Mouse (Mus musculus): ENCODE data around the gene Kif24. TPM values are rescaled to one million over a fixed set of nuclear protein-coding genes. Genes with fewer than 3 reads are reported as not detected.

The Kif24 gene
- total RNA-seq (2014; rRNA removed) (0.37 and 0.94 TPM in 2 replicates), polyA plus RNA-seq (2012; rRNA removed) (0.27 and 0.43 TPM in 2 replicates)

- DNase-seq (ENCODE audit: extremely low read depth, low read depth, low spot score): peak; percentile 97
- under 1% methylated on average over 70 of the region's 70 CpGs for WGBS
- H3K36me3 ChIP-seq (ENCODE audit: control insufficient read depth, insufficient read depth, low read length): no peaks in the 10 kb centered on the region
- H3K27ac ChIP-seq (replicated peaks; ENCODE audit: insufficient read depth, low read depth, low read length): peak within 1 kb of the TSS; percentile 89
- H3K4me1 ChIP-seq (ENCODE audit: control insufficient read depth, insufficient read depth, low read length): peaks cover 4% of the 10 kb centered on the region
- H3K79me2 ChIP-seq (ENCODE audit: control insufficient read depth, insufficient read depth, low read length): no peaks in the 10 kb centered on the region
- peak within 1 kb of the TSS; percentile 87 for H3K9ac ChIP-seq (ENCODE audit: low read depth, low read length)
- TF ChIP-seq CTCF (IDR thresholded peaks at IDR 0.05; ENCODE audit: low read depth, low read length) (no peak), POLR2A (IDR thresholded peaks at IDR 0.05; ENCODE audit: extremely low read depth, insufficient read depth, low read length) (peak; percentile 77; the same call in 1 of the 2 replicates)
- peak within 1 kb of the TSS; percentile 88 for H3K4me3 ChIP-seq (ENCODE audit: insufficient read depth, low read depth, low read length)
- no peaks in the 10 kb centered on the region for H3K27me3 ChIP-seq (ENCODE audit: control insufficient read depth, insufficient read depth, low read length)
Measured at GRCm38 (mm10) chr4:41464345-41465286, at the start of gene Kif24, which contains the start of gene Nudt2. Gene Kif24 (minus strand): TSS chr4:41464887. Gene Nudt2 (plus strand): TSS chr4:41465151.

GRCm38 (mm10) chr4:41513714-41514113 lies 49.0 kb upstream of the Kif24 start:
- 46% methylated on average over 8 of the region's 8 CpGs for WGBS
- no peaks in the 10 kb centered on the region for H3K27me3 ChIP-seq (ENCODE audit: control insufficient read depth, insufficient read depth, low read length)
- H3K4me1 ChIP-seq (ENCODE audit: control insufficient read depth, insufficient read depth, low read length): no peaks in the 10 kb centered on the region
- H3K79me2 ChIP-seq (ENCODE audit: control insufficient read depth, insufficient read depth, low read length): no peaks in the 10 kb centered on the region
- H3K36me3 ChIP-seq (ENCODE audit: control insufficient read depth, insufficient read depth, low read length): no peaks in the 10 kb centered on the region
- H3K9ac ChIP-seq (ENCODE audit: low read depth, low read length): no peak overlapping the region
- no peak overlapping the region for H3K4me3 ChIP-seq (ENCODE audit: insufficient read depth, low read depth, low read length)
- no peak overlapping the region for H3K27ac ChIP-seq (replicated peaks; ENCODE audit: insufficient read depth, low read depth, low read length)
- DNase-seq (ENCODE audit: extremely low read depth, low read depth, low spot score): no peak
- TF ChIP-seq CTCF (IDR thresholded peaks at IDR 0.05; ENCODE audit: low read depth, low read length) (no peak), POLR2A (IDR thresholded peaks at IDR 0.05; ENCODE audit: extremely low read depth, insufficient read depth, low read length) (no peak)

- TF ChIP-seq CTCF (IDR thresholded peaks at IDR 0.05; ENCODE audit: low read depth, low read length) (no peak), POLR2A (IDR thresholded peaks at IDR 0.05; ENCODE audit: extremely low read depth, insufficient read depth, low read length) (no peak)
- no peak for DNase-seq (ENCODE audit: extremely low read depth, low read depth, low spot score)
- Histone ChIP-seq H3K4me1 (ENCODE audit: control insufficient read depth, insufficient read depth, low read length) (no peaks in the 10 kb centered on the region), H3K79me2 (ENCODE audit: control insufficient read depth, insufficient read depth, low read length) (no peaks in the 10 kb centered on the region), H3K27me3 (ENCODE audit: control insufficient read depth, insufficient read depth, low read length) (no peaks in the 10 kb centered on the region), H3K4me3 (ENCODE audit: insufficient read depth, low read depth, low read length) (no peak overlapping the region), H3K36me3 (ENCODE audit: control insufficient read depth, insufficient read depth, low read length) (no peaks in the 10 kb centered on the region), H3K9ac (ENCODE audit: low read depth, low read length) (no peak overlapping the region), H3K27ac (replicated peaks; ENCODE audit: insufficient read depth, low read depth, low read length) (no peak overlapping the region)
- 76% methylated on average over 4 of the region's 4 CpGs for WGBS
Measured at GRCm38 (mm10) chr4:41513309-41513708, 48.6 kb upstream of the Kif24 start.

- Histone ChIP-seq H3K4me3 (ENCODE audit: insufficient read depth, low read depth, low read length) (no peak overlapping the region), H3K9ac (ENCODE audit: low read depth, low read length) (no peak overlapping the region), H3K4me1 (ENCODE audit: control insufficient read depth, insufficient read depth, low read length) (peaks cover 6% of the 10 kb centered on the region; the same call in 1 of the 2 replicates), H3K36me3 (ENCODE audit: control insufficient read depth, insufficient read depth, low read length) (no peaks in the 10 kb centered on the region), H3K27me3 (ENCODE audit: control insufficient read depth, insufficient read depth, low read length) (no peaks in the 10 kb centered on the region), H3K27ac (replicated peaks; ENCODE audit: insufficient read depth, low read depth, low read length) (no peak overlapping the region), H3K79me2 (ENCODE audit: control insufficient read depth, insufficient read depth, low read length) (no peaks in the 10 kb centered on the region)
- no peak for TF ChIP-seq POLR2A (IDR thresholded peaks at IDR 0.05; ENCODE audit: extremely low read depth, insufficient read depth, low read length)
- no peak for TF ChIP-seq CTCF (IDR thresholded peaks at IDR 0.05; ENCODE audit: low read depth, low read length)
- no peak for DNase-seq (ENCODE audit: extremely low read depth, low read depth, low spot score)
- 68% methylated on average over 7 of the region's 7 CpGs for WGBS
Measured at GRCm38 (mm10) chr4:41507998-41508397, 43.3 kb upstream of the Kif24 start.

GRCm38 (mm10) chr4:41507326-41507924 lies 42.7 kb upstream of the Kif24 start:
- TF ChIP-seq POLR2A (IDR thresholded peaks at IDR 0.05; ENCODE audit: extremely low read depth, insufficient read depth, low read length) (no peak), CTCF (IDR thresholded peaks at IDR 0.05; ENCODE audit: low read depth, low read length) (no peak)
- H3K4me3 ChIP-seq (ENCODE audit: insufficient read depth, low read depth, low read length): peak overlapping the region; percentile 51; the same call in 1 of the 2 replicates
- no peaks in the 10 kb centered on the region for H3K27me3 ChIP-seq (ENCODE audit: control insufficient read depth, insufficient read depth, low read length)
- peak overlapping the region; percentile 8; the same call in 1 of the 2 replicates for H3K9ac ChIP-seq (ENCODE audit: low read depth, low read length)
- DNase-seq (ENCODE audit: extremely low read depth, low read depth, low spot score): no peak
- H3K4me1 ChIP-seq (ENCODE audit: control insufficient read depth, insufficient read depth, low read length): peaks cover 6% of the 10 kb centered on the region; the same call in 1 of the 2 replicates
- no peak overlapping the region for H3K27ac ChIP-seq (replicated peaks; ENCODE audit: insufficient read depth, low read depth, low read length)
- no peaks in the 10 kb centered on the region for H3K36me3 ChIP-seq (ENCODE audit: control insufficient read depth, insufficient read depth, low read length)
- 29% methylated on average over 22 of the region's 22 CpGs for WGBS
- H3K79me2 ChIP-seq (ENCODE audit: control insufficient read depth, insufficient read depth, low read length): no peaks in the 10 kb centered on the region; the same call in 1 of the 2 replicates

Measured in liver, adult 2 months (tissue).